Mouse (Mus musculus) retina, adult 2 months (tissue): Measurements from ENCODE around the gene Copz1.

Experiments used
- DNase-seq: peaks from one replicate; pipeline ENCODE4 v3.0.0-alpha.2; 2012; ENCODE audit warnings: low read depth, low spot score

Copz1 gene

GRCm38 (mm10) chr15:103292673-103293345 is 20.3 kb downstream of the Copz1 start:
- no peak for DNase-seq

- DNase-seq: no peak
Observed at GRCm38 (mm10) chr15:103293375-103293774, 20.9 kb downstream of the Copz1 start.

- DNase-seq: no peak
Observed at GRCm38 (mm10) chr15:103294649-103295048, 22.1 kb downstream of the Copz1 start.

GRCm38 (mm10) chr15:103295851-103296250 is 23.3 kb downstream of the Copz1 start:
- DNase-seq: no peak

- no peak for DNase-seq
Observed at GRCm38 (mm10) chr15:103297313-103297712, 24.8 kb downstream of the Copz1 start.

GRCm38 (mm10) chr15:103298026-103298425 is 25.5 kb downstream of the Copz1 start:
- DNase-seq: no peak

- no peak for DNase-seq
Observed at GRCm38 (mm10) chr15:103298861-103299616, 26.5 kb downstream of the Copz1 start.

- no peak for DNase-seq
Observed at GRCm38 (mm10) chr15:103299644-103300043, 27.1 kb downstream of the Copz1 start.

- no peak for DNase-seq
Observed at GRCm38 (mm10) chr15:103300067-103300471, 27.6 kb downstream of the Copz1 start.

GRCm38 (mm10) chr15:103300560-103300959 is 28.0 kb downstream of the Copz1 start:
- no peak for DNase-seq

GRCm38 (mm10) chr15:103301046-103301445 is 28.5 kb downstream of the Copz1 start:
- no peak for DNase-seq

GRCm38 (mm10) chr15:103301547-103302340 is 29.2 kb downstream of the Copz1 start:
- DNase-seq: no peak

- DNase-seq: no peak
Observed at GRCm38 (mm10) chr15:103302341-103303021, 30.0 kb downstream of the Copz1 start.

GRCm38 (mm10) chr15:103303916-103304615 is 31.6 kb downstream of the Copz1 start:
- DNase-seq: no peak

- no peak for DNase-seq
Observed at GRCm38 (mm10) chr15:103304616-103304969, 32.1 kb downstream of the Copz1 start.

- peak; percentile 95 for DNase-seq
Observed at GRCm38 (mm10) chr15:103305070-103305678, 32.7 kb downstream of the Copz1 start.

- DNase-seq: no peak
Observed at GRCm38 (mm10) chr15:103305792-103306645, 33.5 kb downstream of the Copz1 start.

- peak; percentile 88 for DNase-seq
Observed at GRCm38 (mm10) chr15:103307125-103307524, 34.6 kb downstream of the Copz1 start.

GRCm38 (mm10) chr15:103308056-103308875 is 35.8 kb downstream of the Copz1 start:
- no peak for DNase-seq
